Mouse (Mus musculus) CH12.LX (cell line): Measurements from ENCODE around the gene Appbp2. TPM values are rescaled to one million over a fixed set of nuclear protein-coding genes. Genes with fewer than 3 reads are reported as not detected.

Experiments
- DNase-seq: peaks from one replicate; pipeline ENCODE4 v3.0.0-alpha.2; 2013; ENCODE audit errors: extremely low read depth
- H3K27ac ChIP-seq: 2 replicates; pipeline ENCODE4 v1.5.1; 2012; ENCODE audit warnings: low read depth, mild to moderate bottlenecking, control low read depth, moderate library complexity; ENCODE audit not compliant: insufficient read depth
- H3K27me3 ChIP-seq: replicated peaks from 2 replicates; pipeline ENCODE3; 2012; ENCODE audit warnings: inconsistent platforms
- H3K36me3 ChIP-seq, 2 experiments: replicated peaks in 1 of 2; 2 replicates each; pipeline versions ENCODE3 to v1.6.1; 2012; ENCODE audit warnings: inconsistent platforms in 1 of 2, low read length in 1 of 2, mild to moderate bottlenecking in 1 of 2, mixed read lengths in 1 of 2, moderate library complexity in 1 of 2; ENCODE audit not compliant: control insufficient read depth in 1 of 2, insufficient read depth in 1 of 2
- H3K4me1 ChIP-seq, 2 experiments: 2 replicates each; pipeline ENCODE4 v1.6.1; 2012; ENCODE audit warnings: inconsistent platforms in 1 of 2, moderate library complexity in 1 of 2; ENCODE audit not compliant: insufficient read depth in 2 of 2, control insufficient read depth in 1 of 2
- H3K4me2 ChIP-seq: 2 replicates; pipeline ENCODE4 v1.6.1; 2012; ENCODE audit warnings: low read depth, mild to moderate bottlenecking, control low read depth; ENCODE audit not compliant: poor library complexity, insufficient read depth, severe bottlenecking
- H3K4me3 ChIP-seq, 3 experiments: fragments of 150-350 bp in 1 of 3; sonication (generic) in 1 of 3; replicated peaks in 1 of 3; 2 replicates each; pipeline versions ENCODE3 to v1.5.1; 2011 to 2012; ENCODE audit warnings: low read depth in 2 of 3, low read length in 2 of 3, mild to moderate bottlenecking in 2 of 3, moderate library complexity in 2 of 3, control low read depth in 1 of 3, improper control_type of control experiment in 1 of 3, inconsistent platforms in 1 of 3, mixed read lengths in 1 of 3; ENCODE audit not compliant: poor library complexity in 1 of 3
- H3K79me2 ChIP-seq: replicated peaks from 2 replicates; pipeline ENCODE4 v1.6.1; 2012; ENCODE audit warnings: mild to moderate bottlenecking, moderate library complexity; ENCODE audit not compliant: control insufficient read depth, poor library complexity, insufficient read depth, severe bottlenecking; ENCODE audit errors: extremely low read depth
- H3K9ac ChIP-seq: 2 replicates; pipeline ENCODE4 v1.6.1; 2012; ENCODE audit warnings: low read depth, mild to moderate bottlenecking, control low read depth, moderate library complexity; ENCODE audit not compliant: insufficient read depth
- H3K9me3 ChIP-seq: replicated peaks from 2 replicates; pipeline ENCODE3; 2012; ENCODE audit warnings: low read length, inconsistent platforms, mixed read lengths
- BHLHE40 ChIP-seq: IDR thresholded peaks from 2 replicates; pipeline ENCODE4 v1.6.1; 2011; ENCODE audit warnings: mild to moderate bottlenecking, low read depth, low read length, improper control_type of control experiment
- E2F4 ChIP-seq: IDR thresholded peaks from 2 replicates; pipeline ENCODE4 v1.6.1; 2011; ENCODE audit warnings: low read depth, low read length, improper control_type of control experiment; ENCODE audit not compliant: insufficient replicate concordance
- EP300 ChIP-seq: IDR thresholded peaks from 2 replicates; pipeline ENCODE4 v1.6.1; 2011; ENCODE audit warnings: low read length, improper control_type of control experiment
- ETS1 ChIP-seq: conservative IDR thresholded peaks from 2 replicates; pipeline ENCODE4 v1.6.1; 2012; ENCODE audit warnings: low read depth, mild to moderate bottlenecking, inconsistent platforms, low read length, improper control_type of control experiment, moderate library complexity
- GABPA ChIP-seq: IDR thresholded peaks from 2 replicates; pipeline ENCODE4 v1.6.1; 2012; ENCODE audit warnings: low read depth, low read length, improper control_type of control experiment, inconsistent platforms; ENCODE audit not compliant: insufficient replicate concordance
- HCFC1 ChIP-seq: IDR thresholded peaks from 2 replicates; pipeline ENCODE4 v1.6.1; 2012; ENCODE audit warnings: low read depth, mild to moderate bottlenecking, inconsistent platforms, low read length, improper control_type of control experiment
- IRF4 ChIP-seq: IDR thresholded peaks from 2 replicates; pipeline ENCODE4 v1.6.1; 2014; ENCODE audit warnings: low read depth, mild to moderate bottlenecking, inconsistent platforms, low read length, improper control_type of control experiment
- JUN ChIP-seq: IDR thresholded peaks from 2 replicates; pipeline ENCODE4 v1.6.1; 2011; ENCODE audit warnings: low read depth, mild to moderate bottlenecking, low read length, improper control_type of control experiment, moderate library complexity; ENCODE audit not compliant: insufficient read depth
- MAFK ChIP-seq: IDR thresholded peaks from 2 replicates; pipeline ENCODE4 v1.6.1; 2011; ENCODE audit warnings: low read length, improper control_type of control experiment; ENCODE audit not compliant: insufficient replicate concordance
- MAX ChIP-seq: IDR thresholded peaks from 2 replicates; pipeline ENCODE4 v1.6.1; 2011; ENCODE audit warnings: low read length, improper control_type of control experiment
- MEF2A ChIP-seq: IDR thresholded peaks from 2 replicates; pipeline ENCODE4 v1.6.1; 2014; ENCODE audit warnings: low read depth, mild to moderate bottlenecking, inconsistent platforms, low read length, improper control_type of control experiment, borderline replicate concordance
- MXI1 ChIP-seq: IDR thresholded peaks from 2 replicates; pipeline ENCODE4 v1.6.1; 2011; ENCODE audit warnings: mild to moderate bottlenecking, low read depth, low read length, improper control_type of control experiment
- MYC ChIP-seq: IDR thresholded peaks from 2 replicates; pipeline ENCODE4 v1.6.1; 2011; ENCODE audit warnings: low read depth, mild to moderate bottlenecking, improper control_type of control experiment, low read length
- POLR2A ChIP-seq: IDR thresholded peaks from 2 replicates; pipeline ENCODE4 v1.6.1; 2011; ENCODE audit warnings: low read depth, mild to moderate bottlenecking, improper control_type of control experiment, low read length
- POLR2AphosphoS2 ChIP-seq: IDR thresholded peaks from 2 replicates; pipeline ENCODE4 v1.6.1; 2011; ENCODE audit warnings: low read depth, low read length, improper control_type of control experiment
- TCF12 ChIP-seq: IDR thresholded peaks from 2 replicates; pipeline ENCODE4 v1.6.1; 2014; ENCODE audit warnings: low read depth, mild to moderate bottlenecking, inconsistent platforms, low read length, improper control_type of control experiment
- ZC3H11A ChIP-seq: IDR thresholded peaks from 2 replicates; pipeline ENCODE4 v1.6.1; 2012; ENCODE audit warnings: low read depth, mild to moderate bottlenecking, inconsistent platforms, low read length, improper control_type of control experiment
- ZNF384 ChIP-seq: IDR thresholded peaks from 2 replicates; pipeline ENCODE4 v1.6.1; 2012; ENCODE audit warnings: low read depth, low read length, improper control_type of control experiment, inconsistent platforms
- dilution Hi-C: fragments of 300-500 bp; cut with MboI; formaldehyde crosslinking; loops from 2 replicates; pipeline ENCODE4 v1.14.3; 2020; ENCODE audit warnings: low sequenced_read_pairs; ENCODE audit not compliant: extremely low pct_unique_long_range_greater_than_20kb, extremely low pct_ligation_motif_present
- in situ Hi-C: fragments of 300-500 bp; cut with MboI; formaldehyde crosslinking; loops from 3 replicates; pipeline ENCODE4 v1.14.3; 2019; ENCODE audit warnings: low sequenced_read_pairs, low pct_ligation_motif_present, low pct_unique_long_range_greater_than_20kb, mixed read lengths
- polyA plus RNA-seq: library from polyadenylated mRNA; unstranded; fragments of >175 nt; gene quantifications from 2 replicates; pipeline ENCODE4 v1.2.1, GENCODE M21; 2012; ENCODE audit warnings: low read depth; ENCODE audit not compliant: insufficient read length
- total RNA-seq, 2 experiments: library from RNA; depleted of rRNA; stranded (reverse); fragments of 300-350 nt in 1 of 2; fragments of >200 nt in 1 of 2; gene quantifications; 2 replicates each; pipeline ENCODE4 v1.2.3; 2012 to 2014

Appbp2 gene
- total and polyA plus RNA-seq, 3 experiments = 31.1 to 37.4 (median 36.6) TPM

GRCm38 (mm10) chr11:85241226-85241625 is 6.3 kb upstream of the Appbp2 start:
- H3K4me2 ChIP-seq = no peak overlapping the region
- in situ Hi-C loops (no loop called here), dilution Hi-C loops (no loop called here)
- H3K9ac ChIP-seq = no peak overlapping the region
- TF ChIP-seq MEF2A (no peak), MYC (no peak), HCFC1 (no peak), GABPA (no peak), MAFK (no peak), ZC3H11A (no peak), POLR2AphosphoS2 (no peak), E2F4 (no peak), POLR2A (no peak), MAX (no peak), EP300 (no peak), MXI1 (no peak), BHLHE40 (no peak), ZNF384 (no peak), ETS1 (no peak), IRF4 (no peak), TCF12 (no peak)
- H3K36me3 ChIP-seq = peaks cover 7 to 45% of the 10 kb centered on the region in 2 experiments
- H3K27me3 ChIP-seq = no peaks in the 10 kb centered on the region
- no peak overlapping the region for H3K4me3 ChIP-seq
- no peak overlapping the region for H3K27ac ChIP-seq
- H3K4me1 ChIP-seq = peaks cover 0 to 5% of the 10 kb centered on the region in 2 experiments; a peak in 2 of 4 replicates
- H3K9me3 ChIP-seq = no peaks in the 10 kb centered on the region
- no peak for DNase-seq
- H3K79me2 ChIP-seq = no peaks in the 10 kb centered on the region

DNA sequence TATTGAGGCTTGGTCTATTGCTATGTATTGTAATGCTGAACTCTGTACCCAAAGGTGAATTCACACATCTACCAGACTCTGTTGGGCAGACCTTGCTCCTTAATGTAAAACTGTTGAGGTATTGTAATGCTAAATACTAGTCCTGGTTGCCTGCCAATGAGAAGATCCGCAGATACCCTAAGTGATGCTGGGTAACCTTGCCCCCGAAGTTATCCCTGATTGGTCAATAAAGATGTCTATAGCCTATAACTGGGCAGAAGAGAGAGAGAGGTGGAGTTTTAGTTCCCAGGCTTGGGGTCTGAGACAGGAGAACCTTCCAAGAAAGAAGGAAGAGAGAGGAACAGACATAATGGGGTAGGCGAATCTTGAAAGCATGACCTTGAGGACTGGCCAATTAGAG is 5.3 kb upstream of the Appbp2 start:
- dilution Hi-C loops = no loop called here
- no peaks in the 10 kb centered on the region for H3K27me3 ChIP-seq
- TF ChIP-seq JUN = no peak
- TF ChIP-seq IRF4 = no peak
- no peaks in the 10 kb centered on the region for H3K9me3 ChIP-seq
- H3K9ac ChIP-seq = no peak overlapping the region
- in situ Hi-C loops = no loop called here
- no peak overlapping the region for H3K27ac ChIP-seq
- no peak overlapping the region for H3K4me2 ChIP-seq
- DNase-seq = no peak
- peaks cover 0 to 10% of the 10 kb centered on the region in 2 experiments; a peak in 2 of 4 replicates for H3K4me1 ChIP-seq
- H3K4me3 ChIP-seq = no peak overlapping the region
- H3K79me2 ChIP-seq = 0 out of 2 replicates have a peak, but pooled peaks cover 2% of the 10 kb centered on the region
- peaks cover 7 to 45% of the 10 kb centered on the region in 2 experiments for H3K36me3 ChIP-seq
